Mouse (Mus musculus) lung, postnatal 0 days (tissue): ENCODE data around the gene Col23a1.

ENCODE experiments used
- CTCF ChIP-seq: IDR thresholded peaks from 2 replicates; pipeline ENCODE4 v1.5.1; 2016; ENCODE audit warnings: antibody characterized with exemption, mild to moderate bottlenecking
- EP300 ChIP-seq: IDR thresholded peaks from 2 replicates; pipeline ENCODE4 v1.6.1; 2016; ENCODE audit warnings: antibody characterized with exemption, mild to moderate bottlenecking, control low read depth

DNA sequence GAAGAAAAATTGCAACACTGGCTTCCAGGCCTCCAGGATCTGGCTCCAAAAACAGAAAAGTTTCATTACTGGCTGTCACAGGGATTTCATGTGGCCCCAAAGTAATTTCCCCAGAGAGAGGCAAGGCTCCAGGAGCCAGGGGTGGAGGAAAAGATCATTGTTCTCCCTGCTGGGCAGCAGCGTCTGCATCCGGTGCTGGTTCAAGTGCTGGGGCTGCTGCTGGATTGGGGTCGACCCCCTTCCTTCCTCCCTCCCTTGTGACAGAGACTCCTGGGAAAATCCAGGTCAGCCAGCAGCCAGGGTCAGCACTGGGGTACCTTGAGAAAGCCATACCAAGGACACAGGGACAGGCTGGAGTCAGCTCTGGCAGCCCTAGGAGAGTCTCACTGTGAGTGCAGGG, 129.1 kb downstream of the Col23a1 start:
- TF ChIP-seq CTCF, result no peak
- no peak for TF ChIP-seq EP300
